Comparison of ENCODE assay signal across 11 mouse cellular contexts in the genomic region with DNA sequence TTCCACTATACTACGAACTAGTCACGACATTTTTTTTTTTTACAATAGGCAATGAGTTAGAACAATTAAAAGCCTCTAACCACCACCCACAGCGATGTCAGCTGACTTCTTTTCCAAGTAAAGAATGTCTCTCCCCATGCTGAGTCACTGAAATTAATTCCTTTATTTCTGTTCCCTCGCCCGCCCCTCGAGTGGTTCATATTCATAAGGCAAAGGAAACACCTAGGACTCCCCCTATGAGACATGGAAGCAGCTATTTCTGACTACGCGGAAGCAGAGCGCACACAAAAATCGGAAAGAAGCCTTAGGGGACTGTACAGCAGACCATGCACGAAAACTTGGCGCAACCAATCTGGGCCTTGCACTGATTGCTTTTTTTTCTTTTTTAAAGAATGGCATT.
DNase-seq lines count a peak whose midpoint lies in the region; ATAC-seq lines count a peak whose summit lies in the region.
"Had no signal": no experiment of that assay in that cellular context is flagged by ENCODE, and none has a peak within 500 bp of the region (broad histone marks: within the 10 kb centered on the region; RNA-seq: fewer than 3 reads in every experiment).

No protein-coding gene starts in this region.

- no peaks in the 10 kb centered on the region for H3K36me3 ChIP-seq in heart, embryonic 16.5 days (ENCODE audit: control insufficient read depth, insufficient read depth)
- no peaks in the 10 kb centered on the region for H3K36me3 ChIP-seq in forebrain, embryonic 14.5 days (ENCODE audit: control insufficient read depth, insufficient read depth, low read length)
- no peaks in the 10 kb centered on the region for H3K36me3 ChIP-seq in midbrain, embryonic 10.5 days

- H3K4me1 ChIP-seq in heart, embryonic 16.5 days (ENCODE audit: control insufficient read depth, insufficient read depth, low read length): peaks cover 5% of the 10 kb centered on the region; the same call in 1 of the 2 replicates
- H3K4me1 ChIP-seq in forebrain, embryonic 14.5 days (ENCODE audit: control insufficient read depth, insufficient read depth, low read length): no peaks in the 10 kb centered on the region
- H3K4me1 ChIP-seq in midbrain, embryonic 10.5 days: peaks cover 12% of the 10 kb centered on the region

- intact Hi-C loops in heart, postnatal 10 days (cut with DNase I): no loop called here

- peak overlapping the region; percentile 95 for H3K4me2 ChIP-seq in heart, embryonic 16.5 days (ENCODE audit: low read depth, low read length)
- peak overlapping the region; percentile 86; the same call in 1 of the 2 replicates for H3K4me2 ChIP-seq in forebrain, embryonic 14.5 days (ENCODE audit: low read length)

- no peaks in the 10 kb centered on the region for H3K9me3 ChIP-seq in heart, embryonic 16.5 days (replicated peaks; ENCODE audit: control insufficient read depth, low read length)
- no peaks in the 10 kb centered on the region for H3K9me3 ChIP-seq in forebrain, embryonic 14.5 days (replicated peaks; ENCODE audit: control insufficient read depth, low read length)
- H3K9me3 ChIP-seq in midbrain, embryonic 10.5 days (replicated peaks): no peaks in the 10 kb centered on the region

- DNase-seq in heart, postnatal 10 days: no peak
- peak; percentile 76 for DNase-seq in brain, adult 2 months (ENCODE audit: low read depth, low spot score)
- peak; percentile 27 for DNase-seq in forebrain, embryonic 14.5 days (ENCODE audit: low spot score)
- DNase-seq in midbrain, embryonic 10.5 days (ENCODE audit: low spot score): no peak
- DNase-seq in cerebellum, postnatal 10 days: no peak
- no peak for DNase-seq in adrenal gland, adult 18-20 months (ENCODE audit: low spot score in 2 of 2)
- DNase-seq: gastrocnemius, postnatal 25 days; kidney, postnatal 25 days had no signal

- H3K27ac ChIP-seq in heart, embryonic 16.5 days (ENCODE audit: low read length): no peak overlapping the region
- H3K27ac ChIP-seq in forebrain, embryonic 14.5 days (ENCODE audit: low read depth, low read length): no peak overlapping the region
- H3K27ac ChIP-seq in midbrain, embryonic 10.5 days (replicated peaks): no peak overlapping the region

- 87% methylated on average over 12 of the region's 12 CpGs for WGBS in heart, embryonic 16.5 days
- WGBS in forebrain, embryonic 14.5 days: 49% methylated on average over 12 of the region's 12 CpGs
- WGBS in midbrain, embryonic 10.5 days: 90% methylated on average over 12 of the region's 12 CpGs

- no peak overlapping the region for H3K9ac ChIP-seq in heart, embryonic 16.5 days (ENCODE audit: low read length)
- no peak overlapping the region for H3K9ac ChIP-seq in forebrain, embryonic 14.5 days (ENCODE audit: low read length)

- no peaks in the 10 kb centered on the region; the same call in 1 of the 2 replicates for H3K27me3 ChIP-seq in heart, embryonic 16.5 days (ENCODE audit: control insufficient read depth, insufficient read depth, low read length)
- H3K27me3 ChIP-seq in forebrain, embryonic 14.5 days (replicated peaks; ENCODE audit: control insufficient read depth, insufficient read depth, low read length): no peaks in the 10 kb centered on the region
- peaks cover 18% of the 10 kb centered on the region for H3K27me3 ChIP-seq in midbrain, embryonic 10.5 days (ENCODE audit: low read depth, poor library complexity, severe bottlenecking)
- H3K27me3 ChIP-seq: CH12.LX had no signal

- ATAC-seq in heart, embryonic 16.5 days (replicated peaks; ENCODE audit: extremely low read depth, insufficient read depth, low FRiP score): no peak
- ATAC-seq in forebrain, embryonic 14.5 days: no peak
- ATAC-seq in megakaryocyte progenitor cell, adult 5-6 weeks (replicated peaks; ENCODE audit: poor library complexity): no peak

- H3K4me3 ChIP-seq in heart, embryonic 16.5 days (ENCODE audit: low read length): no peak overlapping the region
- H3K4me3 ChIP-seq in forebrain, embryonic 14.5 days (ENCODE audit: low read depth, low read length): no peak overlapping the region
- peak overlapping the region; percentile 58; the same call in 1 of the 2 replicates for H3K4me3 ChIP-seq in midbrain, embryonic 10.5 days

Comparison
In these comparisons a context has a peak if more than half of its experiments do, and no peak if none do; other contexts are left out.
1. DNase-seq: peak in brain, adult 2 months (single experiment) and forebrain, embryonic 14.5 days (single experiment); none in heart, postnatal 10 days (0 of 2), midbrain, embryonic 10.5 days (single experiment), cerebellum, postnatal 10 days (0 of 2) and adrenal gland, adult 18-20 months (0 of 2).